Mouse (Mus musculus) MEL (cell line): Measurements from ENCODE around the gene 9630041A04Rik.

Experiments
- CTCF ChIP-seq, 3 experiments: IDR thresholded peaks in 2 of 3; conservative IDR thresholded peaks in 1 of 3; 2 replicates each; pipeline ENCODE4 v1.5.1; 2011 to 2012; ENCODE audit warnings: low read length in 3 of 3, low read depth in 2 of 3, mild to moderate bottlenecking in 2 of 3, improper control_type of control experiment in 1 of 3, inconsistent platforms in 1 of 3, mixed read lengths in 1 of 3, moderate library complexity in 1 of 3; ENCODE audit not compliant: control insufficient read depth in 1 of 3, insufficient read depth in 1 of 3, poor library complexity in 1 of 3, severe bottlenecking in 1 of 3
- EP300 ChIP-seq, 2 experiments: IDR thresholded peaks; 2 replicates each; pipeline ENCODE4 v1.6.1; 2011; ENCODE audit warnings: improper control_type of control experiment in 2 of 2, low read length in 2 of 2, low read depth in 1 of 2, mild to moderate bottlenecking in 1 of 2
- KAT2A ChIP-seq: conservative IDR thresholded peaks from 2 replicates; pipeline ENCODE4 v1.6.1; 2012; ENCODE audit warnings: low read depth, low read length, improper control_type of control experiment, inconsistent platforms
- MAFK ChIP-seq: IDR thresholded peaks from 2 replicates; pipeline ENCODE4 v1.6.1; 2011; ENCODE audit warnings: low read depth, mild to moderate bottlenecking, low read length, improper control_type of control experiment, borderline replicate concordance
- TCF12 ChIP-seq: IDR thresholded peaks from 2 replicates; pipeline ENCODE4 v1.6.1; 2014; ENCODE audit warnings: low read depth, mild to moderate bottlenecking, inconsistent platforms, low read length, improper control_type of control experiment, moderate library complexity
- ZC3H11A ChIP-seq: IDR thresholded peaks from 2 replicates; pipeline ENCODE4 v1.6.1; 2012; ENCODE audit warnings: low read depth, mild to moderate bottlenecking, inconsistent platforms, low read length, improper control_type of control experiment

DNA sequence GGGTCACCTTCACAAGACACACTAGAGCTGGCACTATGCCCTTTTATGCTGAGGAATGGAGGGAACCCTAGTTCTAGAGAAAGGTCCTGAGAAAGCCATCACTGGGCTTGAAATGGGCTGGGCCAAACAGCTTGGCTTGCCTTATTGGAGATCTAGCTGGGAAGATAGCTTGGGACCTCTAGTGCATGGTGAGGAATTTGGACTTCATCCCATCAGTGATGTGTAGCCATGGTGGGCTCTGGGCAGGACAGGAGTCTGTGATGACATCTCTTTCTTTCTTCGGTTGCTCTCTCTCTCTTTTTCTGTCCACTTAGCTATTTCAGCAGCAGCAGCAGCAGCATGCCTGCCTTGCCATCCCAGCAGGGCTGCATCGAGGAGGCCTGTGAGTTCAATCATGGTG is 53.4 kb downstream of the 9630041A04Rik start:
- TF ChIP-seq CTCF (IDR thresholded peaks at IDR 0.05 in 2 of 3, conservative IDR thresholded peaks at IDR 0.05 in 1 of 3; ENCODE audit: control insufficient read depth in 1 of 3, insufficient read depth in 1 of 3, low read depth in 2 of 3, low read length in 3 of 3, poor library complexity in 1 of 3, severe bottlenecking in 1 of 3) (no peak), KAT2A (no peak), MAFK (no peak), EP300 (IDR thresholded peaks at IDR 0.05; ENCODE audit: low read depth in 1 of 2, low read length in 2 of 2) (no peak), TCF12 (no peak), ZC3H11A (no peak)
